Comparison of ENCODE assay signal across 1 mouse cellular context in the genomic region with DNA sequence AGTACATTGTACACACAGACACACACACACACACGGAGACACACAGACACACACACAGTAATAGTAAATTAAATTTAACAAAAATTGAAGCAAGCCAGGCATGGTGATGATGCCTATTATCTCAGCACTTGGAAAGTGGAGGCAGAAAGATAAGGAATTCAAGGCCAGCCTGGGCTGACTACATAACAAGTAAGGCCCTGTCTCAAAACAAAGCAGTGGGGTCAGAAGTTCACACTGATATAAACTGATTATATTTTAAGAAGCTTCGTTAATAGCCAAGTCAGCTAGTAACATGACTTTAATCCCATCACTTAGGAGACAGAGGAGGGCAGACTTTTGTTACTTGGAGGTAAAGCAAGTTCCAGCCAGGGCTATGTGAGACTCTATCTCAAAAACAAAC.
TF ChIP-seq lines count a peak whose summit lies in the region.

No protein-coding gene starts in this region.

TF ChIP-seq in myocyte, 11 proteins besides CTCF, POLR2A, EP300 and RAD21:
- no peak for TF ChIP-seq REST (IDR thresholded peaks at IDR 0.05; ENCODE audit: insufficient read depth, insufficient read length)
- no peak for TF ChIP-seq MAX (IDR thresholded peaks at IDR 0.05; ENCODE audit: low read depth)
- no peak for TF ChIP-seq MYOD1 (IDR thresholded peaks at IDR 0.05; ENCODE audit: control insufficient read depth in 1 of 3, insufficient read length in 2 of 3, low read depth in 2 of 3)
TF ChIP-seq in myocyte: peak in this region for 0.
